Mouse (Mus musculus): Measurements from ENCODE around the gene Myo9a.
"Not testable (repeated sequence)": the region's sequence is repeated elsewhere in the genome, so short reads cannot be mapped to it uniquely, and the experiment has no call there.

Myo9a gene

DNA sequence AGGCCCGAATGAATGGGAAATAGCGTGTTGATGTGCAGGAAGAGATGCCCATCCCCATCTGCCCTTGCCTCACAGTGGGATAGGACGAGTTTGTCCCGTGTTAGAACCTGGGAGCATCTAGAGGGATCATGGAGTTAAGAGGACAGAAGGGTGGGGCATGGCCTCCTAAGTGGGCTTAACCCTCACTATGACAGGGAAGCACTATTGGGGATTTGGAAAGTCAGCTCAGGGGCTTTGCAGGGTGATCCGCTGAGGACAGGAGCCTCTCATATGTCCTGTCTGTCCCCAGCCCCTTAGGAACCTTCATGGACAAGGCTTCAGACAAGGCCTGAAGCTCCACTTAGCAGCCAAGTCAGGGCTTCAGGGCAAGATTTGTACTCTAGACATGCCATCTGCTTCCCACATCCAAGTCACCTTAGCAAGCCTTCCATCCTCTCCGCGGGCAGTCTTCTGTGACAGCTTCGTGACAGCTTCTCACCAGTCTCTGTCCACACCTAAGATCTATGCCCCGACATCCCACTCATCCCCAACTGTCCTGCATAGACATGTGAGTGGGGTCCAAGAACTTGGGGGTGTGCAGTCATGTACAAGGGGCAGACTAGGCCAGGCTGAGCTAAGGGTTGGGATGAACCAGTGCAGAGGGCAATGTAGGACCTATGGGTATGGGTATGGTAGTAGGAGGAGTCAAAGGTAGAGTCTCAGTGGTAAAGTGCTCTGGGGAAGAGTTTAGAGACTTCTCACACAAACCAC is 200.5 kb downstream of the Myo9a start:
- no peak for DNase-seq

DNA sequence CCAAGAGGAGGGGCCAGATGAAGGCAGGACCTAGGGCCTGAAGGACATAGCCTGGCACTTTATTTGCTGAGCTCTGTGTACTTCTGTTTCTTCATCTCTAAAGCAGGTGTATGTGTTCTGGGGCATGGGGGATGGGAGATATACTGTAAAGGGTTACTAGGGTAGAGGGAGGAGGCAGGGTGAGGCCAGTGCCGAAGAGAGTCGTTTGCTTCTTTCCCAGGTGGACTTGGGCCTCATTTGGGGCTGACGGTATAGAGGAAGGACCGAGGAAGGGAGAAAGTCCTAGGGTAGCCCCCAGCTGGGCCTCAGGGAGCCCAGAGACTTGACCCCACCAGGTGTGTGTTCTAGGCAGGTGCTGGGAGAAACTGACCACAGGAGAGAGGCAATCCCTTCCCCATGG is 201.2 kb downstream of the Myo9a start:
- DNase-seq, result no peak

DNA sequence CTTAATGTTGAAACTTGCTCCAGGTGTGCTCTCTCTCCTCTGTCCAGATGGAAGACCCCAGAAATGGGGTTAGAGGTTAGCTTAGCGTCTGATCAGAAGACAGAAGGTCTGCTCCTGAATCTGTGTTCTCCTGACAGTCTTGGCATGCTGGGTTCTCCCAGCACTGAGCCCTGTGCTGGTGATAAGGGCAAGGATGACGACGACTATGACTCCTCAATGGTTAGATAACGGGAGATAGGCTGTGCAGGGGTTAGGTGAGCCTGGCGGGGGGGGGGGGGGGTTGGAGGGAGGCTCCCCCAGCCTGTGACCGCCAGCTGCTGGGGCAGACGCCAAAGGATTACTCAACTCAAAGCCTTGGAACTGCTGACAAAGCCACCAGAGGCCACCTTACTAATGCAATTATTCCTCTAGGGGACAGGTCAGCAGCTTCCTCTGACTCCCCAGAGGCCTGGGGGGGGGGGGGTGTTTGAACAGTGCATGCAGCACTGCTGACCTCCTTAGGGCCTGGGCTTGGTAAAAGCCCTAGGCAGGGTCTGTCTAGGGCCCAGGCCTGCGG is 201.9 kb downstream of the Myo9a start:
- no peak for DNase-seq

DNA sequence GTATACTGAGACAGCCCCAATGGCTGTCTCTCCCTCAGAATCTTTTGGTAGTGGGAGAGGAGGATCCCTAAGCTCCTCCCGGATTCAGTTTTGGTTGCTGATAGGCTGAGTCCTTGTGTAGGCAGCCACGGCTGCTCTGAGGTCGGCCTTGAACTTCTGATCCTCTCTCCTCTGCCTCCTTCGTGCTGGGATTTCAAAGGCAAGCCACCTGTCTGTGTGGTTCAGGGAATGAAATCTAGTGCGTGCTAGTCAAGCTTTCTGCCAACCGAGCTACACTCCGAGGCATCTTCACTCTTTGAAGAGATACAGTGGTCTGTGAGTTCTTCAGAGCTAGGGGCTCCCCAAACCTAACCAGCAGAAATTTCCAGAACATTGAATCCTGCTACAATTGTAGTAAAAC is 202.9 kb downstream of the Myo9a start:
- DNase-seq, result no peak

DNA sequence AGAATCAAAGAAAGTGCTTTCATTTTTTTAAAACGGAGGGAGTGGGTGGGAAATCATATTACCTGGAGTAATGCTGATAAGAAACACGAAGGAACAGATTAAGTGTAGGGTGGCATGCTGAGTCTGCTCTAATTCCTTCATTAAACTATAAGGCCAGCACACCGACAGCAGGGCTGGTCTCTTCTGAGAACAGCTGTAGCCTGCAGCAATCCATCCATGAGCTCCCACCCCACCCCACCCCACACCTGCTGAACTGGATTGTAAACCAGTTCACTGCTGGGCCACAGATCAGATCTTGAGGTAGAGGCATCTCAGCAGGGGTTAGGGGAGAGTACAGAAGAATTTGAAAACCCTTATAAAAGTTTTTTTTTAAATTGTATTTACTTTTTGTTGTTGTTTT is 204.5 kb downstream of the Myo9a start:
- DNase-seq, result no peak

DNA sequence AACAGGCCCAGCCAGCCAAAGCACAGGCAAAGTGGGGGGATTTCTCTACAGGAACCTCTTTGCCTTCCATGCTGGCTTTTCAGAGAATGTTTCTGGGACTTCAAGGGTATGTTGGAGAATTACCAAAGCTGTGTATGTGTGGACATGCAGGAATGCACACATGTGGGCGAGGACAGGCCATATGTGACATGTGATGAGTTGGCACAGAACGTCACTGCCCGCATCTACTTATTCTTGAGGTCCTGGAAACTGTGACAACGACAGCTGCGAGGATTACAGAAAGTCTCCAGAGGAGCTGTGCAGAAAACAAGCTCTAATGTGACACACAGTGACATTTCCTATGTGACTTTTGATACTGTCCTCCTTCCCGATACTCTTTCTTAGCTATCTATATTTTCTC is 205.0 kb downstream of the Myo9a start:
- no peak for DNase-seq

DNA sequence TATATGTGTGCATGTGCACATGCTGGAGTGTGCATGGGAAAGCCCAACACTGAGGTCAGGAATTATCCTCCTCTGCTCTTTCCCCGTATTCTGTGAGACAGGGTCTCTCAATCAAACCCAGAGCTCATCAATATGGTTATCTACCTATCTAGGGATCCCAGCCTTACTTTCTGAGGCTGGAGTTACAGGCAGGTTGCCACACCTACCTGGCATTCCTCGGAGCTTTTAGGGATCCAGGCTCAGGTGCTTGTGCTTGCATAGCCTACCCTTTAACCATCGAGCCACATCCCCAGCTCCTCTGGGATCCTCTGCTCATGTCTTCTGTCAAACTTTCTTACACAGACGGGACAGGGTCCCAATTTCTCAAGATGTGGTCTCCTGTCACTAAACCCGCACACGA is 205.8 kb downstream of the Myo9a start:
- no peak for DNase-seq

DNA sequence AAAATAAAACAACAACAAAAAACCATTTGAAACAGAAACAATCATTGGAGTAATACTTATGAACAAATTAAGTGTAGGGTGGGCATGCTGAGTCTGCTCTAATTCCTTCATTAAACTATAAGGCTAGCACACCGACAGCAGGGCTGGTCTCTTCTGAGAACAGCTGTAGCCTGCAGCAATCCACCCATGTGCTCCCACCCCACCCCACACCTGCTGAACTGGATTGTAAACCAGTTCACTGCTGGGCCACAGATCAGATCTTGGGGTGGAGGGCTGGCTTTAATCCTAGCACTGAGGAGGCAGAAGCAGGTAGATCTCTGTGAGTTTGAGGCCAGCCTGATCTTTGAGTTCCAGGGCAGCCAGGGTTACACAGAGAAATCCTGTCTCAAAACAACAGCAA is 207.4 kb downstream of the Myo9a start:
- not testable (repeated sequence) for DNase-seq

DNA sequence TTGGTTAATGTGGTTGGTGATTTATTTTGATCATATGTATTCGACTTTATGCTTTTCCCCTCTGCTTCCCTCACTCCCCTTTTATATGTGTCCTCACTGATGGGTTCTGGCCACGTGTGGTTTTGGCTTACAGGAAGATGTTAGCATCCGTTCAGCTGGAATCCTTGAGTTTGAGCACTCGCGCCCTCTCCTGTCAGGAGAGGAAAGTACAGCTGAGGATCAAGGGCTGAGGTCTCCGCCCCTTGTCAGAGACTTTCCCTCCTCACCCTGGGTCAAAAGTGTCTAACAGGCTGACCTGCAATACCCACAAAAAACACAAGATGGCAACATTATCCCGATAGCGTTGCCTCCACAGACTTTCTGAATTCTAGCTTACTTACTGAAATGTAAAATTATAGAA is 208.6 kb downstream of the Myo9a start:
- peak; percentile 60 to 65 for DNase-seq

DNA sequence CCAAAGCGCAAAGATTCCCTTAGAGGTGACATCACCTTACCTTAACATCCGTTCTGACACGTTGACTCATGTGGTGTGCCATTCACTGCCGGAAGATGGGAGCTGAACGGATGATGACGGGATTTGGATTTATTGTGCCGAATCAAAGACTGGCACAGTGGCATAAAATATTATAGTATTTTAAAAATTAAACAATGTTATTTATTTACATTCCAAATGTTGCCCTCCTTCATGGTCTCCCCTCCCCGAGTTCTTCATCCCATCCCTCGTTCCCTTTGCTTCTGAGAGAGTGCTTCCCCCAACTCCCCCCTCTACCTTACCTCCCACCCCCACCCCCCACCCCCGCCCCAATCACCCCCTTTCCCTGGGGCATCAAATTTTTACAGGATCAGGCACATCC is 209.9 kb downstream of the Myo9a start, which contains the start of gene Nr2e3:
TSS of gene Nr2e3 (minus strand) at position 101 of the 400 bp plus-strand sequence.
- no peak for DNase-seq

DNA sequence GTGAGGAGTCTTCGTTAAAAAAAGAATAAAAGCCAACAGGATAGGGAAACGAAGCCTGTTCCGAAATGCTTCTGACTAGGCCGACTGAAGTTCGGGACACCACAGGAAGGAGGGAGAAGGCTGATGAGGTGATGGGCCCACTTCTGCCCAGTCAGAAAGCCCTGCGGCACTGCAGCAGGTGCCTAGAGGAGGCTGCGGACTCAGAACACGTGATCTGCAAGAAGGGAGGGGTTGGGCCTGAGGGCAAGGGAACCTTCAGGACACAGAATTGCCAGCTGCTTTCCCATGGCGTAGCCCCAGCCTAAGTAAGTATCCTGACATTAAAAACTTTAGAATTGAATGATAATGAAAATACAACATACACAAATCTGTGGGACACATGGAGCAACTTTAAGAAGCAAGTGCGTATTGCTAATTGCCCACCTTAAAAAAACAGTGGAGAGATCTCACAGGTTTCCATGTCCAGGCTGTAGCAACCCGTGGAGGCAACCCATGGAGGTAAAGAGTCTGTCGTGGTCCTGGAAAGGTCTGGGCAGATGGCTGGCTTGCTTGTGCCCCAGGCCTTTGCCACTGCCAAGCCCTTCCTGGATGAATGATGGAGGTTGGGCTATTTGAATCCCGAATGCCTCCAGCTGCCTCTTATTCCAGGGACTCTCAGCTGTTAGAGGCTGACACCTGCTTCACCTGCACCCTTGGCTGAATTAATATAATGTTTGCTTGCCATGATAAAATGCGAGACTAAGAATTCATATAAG is 210.7 kb downstream of the Myo9a start:
- DNase-seq, result peak; percentile 8 to 12

DNA sequence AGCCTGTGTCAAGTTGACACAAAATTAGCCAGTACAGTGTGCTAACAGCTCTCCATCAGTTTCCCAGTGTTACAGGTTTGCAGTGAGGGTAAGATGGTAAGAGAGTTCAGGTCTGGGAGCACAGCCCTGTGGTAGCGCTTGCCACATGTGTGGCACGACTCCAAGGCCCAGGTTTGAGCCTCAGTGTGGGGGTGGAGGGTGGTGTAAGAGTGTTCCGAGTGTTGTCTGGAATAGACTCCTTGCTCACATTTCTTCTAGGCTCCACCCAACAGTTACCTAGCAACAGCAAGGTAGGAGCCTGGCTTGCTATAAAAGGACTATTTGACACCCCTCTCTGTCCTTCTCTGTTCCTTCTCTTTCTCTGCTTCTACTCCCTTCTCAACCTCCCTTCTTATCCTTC is 213.7 kb downstream of the Myo9a start:
- no peak for DNase-seq

DNA sequence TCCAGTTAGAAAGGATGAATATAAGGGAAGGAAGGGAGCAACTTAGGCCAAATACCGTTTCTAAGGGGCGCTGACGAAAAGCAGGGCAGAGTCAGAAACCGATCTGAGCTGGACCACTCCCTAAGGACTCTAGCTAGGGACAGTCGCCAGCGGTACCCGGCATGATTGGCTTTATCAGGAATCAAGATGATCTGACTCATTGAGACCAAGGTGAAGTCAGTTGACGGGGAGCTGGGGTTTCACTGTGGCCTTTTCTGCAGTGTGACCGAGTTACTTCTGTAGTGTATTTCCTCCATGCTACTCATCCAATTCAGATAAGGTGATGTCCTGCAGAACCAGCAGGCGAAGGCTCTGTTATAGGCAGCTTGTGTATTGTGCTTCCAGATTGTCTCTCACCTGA is 214.3 kb downstream of the Myo9a start:
- DNase-seq, result no peak

DNA sequence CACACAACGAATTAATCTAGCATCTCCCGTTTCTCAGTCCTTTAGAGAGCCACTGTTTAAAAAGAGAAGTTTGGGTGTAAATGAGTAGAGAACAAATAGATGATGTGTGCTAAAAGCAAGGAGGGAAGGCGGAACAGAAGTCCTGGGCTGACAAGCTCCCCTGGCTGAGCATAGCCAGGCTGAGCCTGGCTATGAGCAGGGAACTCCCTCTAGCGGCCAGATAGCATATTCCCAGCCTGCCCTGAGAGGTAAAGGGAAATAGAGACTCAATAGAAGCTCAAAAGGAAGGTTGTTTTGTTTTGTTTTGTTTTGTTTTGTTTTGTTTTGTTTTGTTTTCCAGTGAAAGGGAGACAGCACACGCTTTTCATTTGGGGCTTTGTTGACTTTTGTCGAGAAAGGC is 218.7 kb downstream of the Myo9a start:
- peak; percentile 54 to 56 for DNase-seq

DNA sequence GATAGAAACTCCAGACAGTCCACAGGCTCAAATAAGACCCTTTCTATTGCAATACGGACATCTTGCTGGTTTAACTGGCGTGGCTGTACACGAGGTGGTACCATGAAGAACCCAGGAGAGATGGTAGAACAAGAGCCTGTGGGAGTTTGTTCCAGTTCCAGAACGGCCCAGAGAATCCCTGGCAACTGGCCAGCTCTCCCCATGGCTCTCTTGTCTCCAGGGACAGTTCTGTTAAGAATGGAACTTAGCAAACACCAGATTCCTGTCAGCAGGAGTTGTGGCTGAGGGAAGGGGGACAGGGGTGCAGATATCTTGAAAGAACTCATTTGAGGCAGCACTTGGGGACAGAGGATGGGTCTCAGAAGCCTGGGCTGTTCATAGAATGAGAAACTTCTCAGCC is 220.6 kb downstream of the Myo9a start:
- no peak for DNase-seq
